Mouse (Mus musculus): ENCODE data around the gene Gse1.

Gene Gse1

GRCm38 (mm10) chr8:120534080-120534479 is 305.8 kb downstream of the Gse1 start:
- Histone ChIP-seq H3K27me3 (ENCODE audit: insufficient read depth, low read length) (no peaks in the 10 kb centered on the region), H3K4me3 (replicated peaks; ENCODE audit: low read length) (peak overlapping the region; percentile 88), H3K9me3 (ENCODE audit: low read length) (no peaks in the 10 kb centered on the region), H3K36me3 (ENCODE audit: insufficient read depth, low read length) (no peaks in the 10 kb centered on the region), H3K4me1 (replicated peaks; ENCODE audit: low read depth, low read length) (peaks cover 67% of the 10 kb centered on the region)
- TF ChIP-seq POU5F1 (IDR thresholded peaks at IDR 0.05; ENCODE audit: borderline replicate concordance, low read length) (no peak), CTCF (conservative IDR thresholded peaks at IDR 0.05; ENCODE audit: low read length) (no peak), NANOG (IDR thresholded peaks at IDR 0.05; ENCODE audit: borderline replicate concordance, low read length) (no peak)

GRCm38 (mm10) chr8:120534504-120535368 is 306.5 kb downstream of the Gse1 start:
- Histone ChIP-seq H3K4me3 (replicated peaks; ENCODE audit: low read length) (peak overlapping the region; percentile 88), H3K4me1 (replicated peaks; ENCODE audit: low read depth, low read length) (peaks cover 69% of the 10 kb centered on the region), H3K27me3 (ENCODE audit: insufficient read depth, low read length) (no peaks in the 10 kb centered on the region), H3K9me3 (ENCODE audit: low read length) (no peaks in the 10 kb centered on the region), H3K36me3 (ENCODE audit: insufficient read depth, low read length) (peaks cover 1% of the 10 kb centered on the region; the same call in 1 of the 2 replicates)
- TF ChIP-seq NANOG (IDR thresholded peaks at IDR 0.05; ENCODE audit: borderline replicate concordance, low read length), result no peak
- TF ChIP-seq CTCF (conservative IDR thresholded peaks at IDR 0.05; ENCODE audit: low read length), result peak; percentile 95
- TF ChIP-seq POU5F1 (IDR thresholded peaks at IDR 0.05; ENCODE audit: borderline replicate concordance, low read length), result no peak

- H3K27me3 ChIP-seq (ENCODE audit: insufficient read depth, low read length), result no peaks in the 10 kb centered on the region
- H3K4me1 ChIP-seq (replicated peaks; ENCODE audit: low read depth, low read length), result peaks cover 69% of the 10 kb centered on the region
- peak overlapping the region; percentile 88 for H3K4me3 ChIP-seq (replicated peaks; ENCODE audit: low read length)
- H3K36me3 ChIP-seq (ENCODE audit: insufficient read depth, low read length), result peaks cover 11% of the 10 kb centered on the region
- TF ChIP-seq NANOG (IDR thresholded peaks at IDR 0.05; ENCODE audit: borderline replicate concordance, low read length) (no peak), CTCF (conservative IDR thresholded peaks at IDR 0.05; ENCODE audit: low read length) (no peak), POU5F1 (IDR thresholded peaks at IDR 0.05; ENCODE audit: borderline replicate concordance, low read length) (no peak)
- no peaks in the 10 kb centered on the region for H3K9me3 ChIP-seq (ENCODE audit: low read length)
Measured at GRCm38 (mm10) chr8:120535452-120536305, 307.4 kb downstream of the Gse1 start.

- no peaks in the 10 kb centered on the region for H3K27me3 ChIP-seq (ENCODE audit: insufficient read depth, low read length)
- H3K4me1 ChIP-seq (replicated peaks; ENCODE audit: low read depth, low read length), result peaks cover 70% of the 10 kb centered on the region
- TF ChIP-seq POU5F1 (IDR thresholded peaks at IDR 0.05; ENCODE audit: borderline replicate concordance, low read length) (no peak), NANOG (IDR thresholded peaks at IDR 0.05; ENCODE audit: borderline replicate concordance, low read length) (no peak), CTCF (conservative IDR thresholded peaks at IDR 0.05; ENCODE audit: low read length) (no peak)
- no peaks in the 10 kb centered on the region for H3K9me3 ChIP-seq (ENCODE audit: low read length)
- peak overlapping the region; percentile 88 for H3K4me3 ChIP-seq (replicated peaks; ENCODE audit: low read length)
- H3K36me3 ChIP-seq (ENCODE audit: insufficient read depth, low read length), result peaks cover 14% of the 10 kb centered on the region
Measured at GRCm38 (mm10) chr8:120536306-120537206, 308.3 kb downstream of the Gse1 start.

- Histone ChIP-seq H3K27me3 (ENCODE audit: insufficient read depth, low read length) (no peaks in the 10 kb centered on the region), H3K4me1 (replicated peaks; ENCODE audit: low read depth, low read length) (peaks cover 70% of the 10 kb centered on the region), H3K4me3 (replicated peaks; ENCODE audit: low read length) (peak overlapping the region; percentile 88), H3K36me3 (ENCODE audit: insufficient read depth, low read length) (peaks cover 21% of the 10 kb centered on the region), H3K9me3 (ENCODE audit: low read length) (no peaks in the 10 kb centered on the region)
- TF ChIP-seq CTCF (conservative IDR thresholded peaks at IDR 0.05; ENCODE audit: low read length) (no peak), NANOG (IDR thresholded peaks at IDR 0.05; ENCODE audit: borderline replicate concordance, low read length) (no peak), POU5F1 (IDR thresholded peaks at IDR 0.05; ENCODE audit: borderline replicate concordance, low read length) (no peak)
Measured at GRCm38 (mm10) chr8:120537207-120537817, 309.1 kb downstream of the Gse1 start.

GRCm38 (mm10) chr8:120537818-120538396 is 309.7 kb downstream of the Gse1 start:
- peaks cover 73% of the 10 kb centered on the region for H3K4me1 ChIP-seq (replicated peaks; ENCODE audit: low read depth, low read length)
- H3K27me3 ChIP-seq (ENCODE audit: insufficient read depth, low read length), result no peaks in the 10 kb centered on the region
- peak overlapping the region; percentile 88 for H3K4me3 ChIP-seq (replicated peaks; ENCODE audit: low read length)
- no peak for TF ChIP-seq CTCF (conservative IDR thresholded peaks at IDR 0.05; ENCODE audit: low read length)
- TF ChIP-seq NANOG (IDR thresholded peaks at IDR 0.05; ENCODE audit: borderline replicate concordance, low read length), result no peak
- TF ChIP-seq POU5F1 (IDR thresholded peaks at IDR 0.05; ENCODE audit: borderline replicate concordance, low read length), result no peak
- no peaks in the 10 kb centered on the region for H3K9me3 ChIP-seq (ENCODE audit: low read length)
- peaks cover 23% of the 10 kb centered on the region for H3K36me3 ChIP-seq (ENCODE audit: insufficient read depth, low read length)

Data from E14TG2a.4 (cell line).